Comparison of ENCODE assay signal across 11 mouse cellular contexts in the genomic region with DNA sequence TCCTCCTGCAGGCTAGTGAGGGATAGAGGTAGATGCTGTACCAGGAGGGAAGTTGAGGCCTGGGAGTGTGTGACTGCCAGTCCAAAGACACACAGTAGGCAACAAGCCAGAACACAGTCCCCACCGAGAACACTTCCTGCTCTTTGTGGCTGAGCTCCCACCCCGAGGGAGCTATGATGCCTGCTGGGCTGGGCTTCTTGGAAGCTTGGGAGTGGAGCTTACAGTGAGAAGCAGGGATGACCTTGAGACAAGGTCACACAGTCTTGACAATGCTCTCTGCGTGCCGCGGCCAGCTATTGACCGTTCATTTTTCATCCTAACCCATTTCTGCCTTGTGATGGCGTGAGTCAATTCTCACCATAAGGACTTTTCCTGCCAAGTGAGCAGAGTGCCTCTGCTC.
DNase-seq lines count a peak whose midpoint lies in the region.
"Had no signal": no experiment of that assay in that cellular context is flagged by ENCODE, and none has a peak within 500 bp of the region (broad histone marks: within the 10 kb centered on the region; RNA-seq: fewer than 3 reads in every experiment).

No protein-coding gene starts in this region.

- peak; percentile 8 for DNase-seq in adrenal gland, postnatal 10 days
- no peak for DNase-seq in adrenal gland, adult (ENCODE audit: inconsistent age in 2 of 2, low spot score in 1 of 2)
- DNase-seq in R1 (ENCODE audit: low read depth, low spot score) = peak; percentile 57
- no peak for DNase-seq in urinary bladder, postnatal 10 days (ENCODE audit: low spot score)
- DNase-seq in kidney, adult 18-20 months = no peak
- DNase-seq: adrenal gland, adult 8-10 months; adrenal gland, postnatal 36 days; cerebellum, adult 11-12 months; cerebellum, adult 2 months; cerebellum, adult 9-10 months; cerebellum, postnatal 25 days had no signal

Comparison
In these comparisons a context has a peak if more than half of its experiments do, and no peak if none do; other contexts are left out.
1. DNase-seq: peak in adrenal gland, postnatal 10 days (single experiment) and R1 (single experiment); none in adrenal gland, adult (0 of 2), urinary bladder, postnatal 10 days (single experiment) and kidney, adult 18-20 months (single experiment).